9 mouse cellular contexts compared by ENCODE assay signal in genomic region chr12:108433030-108433429, GRCm38 (mm10).
DNase-seq lines count a peak whose midpoint lies in the region; ATAC-seq lines count a peak whose summit lies in the region.
"Had no signal": no experiment of that assay in that cellular context is flagged by ENCODE, and none has a peak within 500 bp of the region (broad histone marks: within the 10 kb centered on the region; RNA-seq: fewer than 3 reads in every experiment).

No protein-coding gene starts in this region.

- H3K27ac ChIP-seq in limb, embryonic 11.5 days (replicated peaks; ENCODE audit: low read depth, low read length), result no peak overlapping the region
- H3K27ac ChIP-seq in limb, embryonic 10.5 days, result no peak overlapping the region
- H3K27ac ChIP-seq in forebrain, embryonic 13.5 days, result peak overlapping the region; percentile 58; the same call in 1 of the 2 replicates
- no peak overlapping the region for H3K27ac ChIP-seq in kidney, embryonic 16.5 days (ENCODE audit: low read length)

- 82% methylated on average over 16 of the region's 16 CpGs for WGBS in limb, embryonic 11.5 days
- 85% methylated on average over 16 of the region's 16 CpGs for WGBS in limb, embryonic 10.5 days
- 72% methylated on average over 16 of the region's 16 CpGs for WGBS in forebrain, embryonic 13.5 days
- WGBS in kidney, embryonic 16.5 days, result 83% methylated on average over 16 of the region's 16 CpGs

- ATAC-seq in limb, embryonic 11.5 days (ENCODE audit: insufficient number of reproducible peaks, low FRiP score, low TSS enrichment, low read depth), result no peak
- peak; percentile 41; the same call in 1 of the 2 replicates for ATAC-seq in forebrain, embryonic 13.5 days
- ATAC-seq in kidney, embryonic 16.5 days (ENCODE audit: low FRiP score, low TSS enrichment), result no peak

- H3K4me3 ChIP-seq in limb, embryonic 11.5 days (ENCODE audit: low read depth, low read length), result no peak overlapping the region
- no peak overlapping the region for H3K4me3 ChIP-seq in limb, embryonic 10.5 days
- no peak overlapping the region for H3K4me3 ChIP-seq in forebrain, embryonic 13.5 days
- H3K4me3 ChIP-seq in kidney, embryonic 16.5 days (ENCODE audit: low read length), result no peak overlapping the region
- H3K4me3 ChIP-seq: erythroblast, embryonic 14.5 days had no signal

- H3K27me3 ChIP-seq in limb, embryonic 11.5 days (ENCODE audit: control insufficient read depth, insufficient read depth, low read length), result no peaks in the 10 kb centered on the region
- H3K27me3 ChIP-seq in limb, embryonic 10.5 days (ENCODE audit: low read depth, poor library complexity, severe bottlenecking), result no peaks in the 10 kb centered on the region
- H3K27me3 ChIP-seq in forebrain, embryonic 13.5 days, result no peaks in the 10 kb centered on the region
- no peaks in the 10 kb centered on the region for H3K27me3 ChIP-seq in kidney, embryonic 16.5 days (ENCODE audit: insufficient read depth, low read length)

- no peaks in the 10 kb centered on the region for H3K36me3 ChIP-seq in limb, embryonic 11.5 days (ENCODE audit: control insufficient read depth, insufficient read depth, low read length)
- H3K36me3 ChIP-seq in limb, embryonic 10.5 days, result no peaks in the 10 kb centered on the region
- H3K36me3 ChIP-seq in forebrain, embryonic 13.5 days (ENCODE audit: poor library complexity, severe bottlenecking), result no peaks in the 10 kb centered on the region
- H3K36me3 ChIP-seq in kidney, embryonic 16.5 days (ENCODE audit: insufficient read depth, low read length), result no peaks in the 10 kb centered on the region

- H3K4me1 ChIP-seq in limb, embryonic 11.5 days (ENCODE audit: control insufficient read depth, insufficient read depth, low read length), result no peaks in the 10 kb centered on the region
- peaks cover 16% of the 10 kb centered on the region for H3K4me1 ChIP-seq in limb, embryonic 10.5 days
- peaks cover 57% of the 10 kb centered on the region for H3K4me1 ChIP-seq in forebrain, embryonic 13.5 days
- H3K4me1 ChIP-seq in kidney, embryonic 16.5 days (ENCODE audit: insufficient read depth, low read length), result peaks cover 21% of the 10 kb centered on the region

- H3K4me2 ChIP-seq in limb, embryonic 11.5 days (ENCODE audit: low read depth, severe bottlenecking), result no peak overlapping the region
- H3K4me2 ChIP-seq in forebrain, embryonic 13.5 days, result 0 out of 2 replicates have a peak overlapping the region, but pooled peaks have one; percentile 13
- no peak overlapping the region for H3K4me2 ChIP-seq in kidney, embryonic 16.5 days (replicated peaks; ENCODE audit: low read depth, low read length)

- no peak for DNase-seq in limb, embryonic 11.5 days (ENCODE audit: low spot score)
- DNase-seq in limb, embryonic 10.5 days (ENCODE audit: low spot score), result no peak
- DNase-seq in left cerebral cortex, adult 9 months (ENCODE audit: low spot score in 2 of 2), result peak; percentile 52 to 59
- DNase-seq in right cerebral cortex, postnatal 36 days (ENCODE audit: low spot score in 2 of 2), result peak; percentile 26 to 58
- no peak for DNase-seq in urinary bladder, postnatal 10 days (ENCODE audit: low spot score)
- DNase-seq: thymus, postnatal 36 days had no signal

- 0 out of 2 replicates have a peak overlapping the region, but pooled peaks have one; percentile 22 for H3K9ac ChIP-seq in limb, embryonic 11.5 days (ENCODE audit: low read length)
- peak overlapping the region; percentile 22; the same call in 1 of the 2 replicates for H3K9ac ChIP-seq in forebrain, embryonic 13.5 days
- no peak overlapping the region for H3K9ac ChIP-seq in kidney, embryonic 16.5 days (replicated peaks; ENCODE audit: low read length)

- no peaks in the 10 kb centered on the region for H3K9me3 ChIP-seq in limb, embryonic 11.5 days (ENCODE audit: control insufficient read depth, low read length)
- no peaks in the 10 kb centered on the region for H3K9me3 ChIP-seq in limb, embryonic 10.5 days (replicated peaks)
- H3K9me3 ChIP-seq in forebrain, embryonic 13.5 days (replicated peaks), result no peaks in the 10 kb centered on the region
- H3K9me3 ChIP-seq in kidney, embryonic 16.5 days (ENCODE audit: low read length), result no peaks in the 10 kb centered on the region

Comparison
In these comparisons a context has a peak if more than half of its experiments do, and no peak if none do; other contexts are left out.
1. DNase-seq: peak in left cerebral cortex, adult 9 months (2 of 2) and right cerebral cortex, postnatal 36 days (2 of 2); none in limb, embryonic 11.5 days (single experiment), limb, embryonic 10.5 days (single experiment) and urinary bladder, postnatal 10 days (single experiment).